Mouse (Mus musculus): ENCODE measurements around the gene Rassf6.

DNA sequence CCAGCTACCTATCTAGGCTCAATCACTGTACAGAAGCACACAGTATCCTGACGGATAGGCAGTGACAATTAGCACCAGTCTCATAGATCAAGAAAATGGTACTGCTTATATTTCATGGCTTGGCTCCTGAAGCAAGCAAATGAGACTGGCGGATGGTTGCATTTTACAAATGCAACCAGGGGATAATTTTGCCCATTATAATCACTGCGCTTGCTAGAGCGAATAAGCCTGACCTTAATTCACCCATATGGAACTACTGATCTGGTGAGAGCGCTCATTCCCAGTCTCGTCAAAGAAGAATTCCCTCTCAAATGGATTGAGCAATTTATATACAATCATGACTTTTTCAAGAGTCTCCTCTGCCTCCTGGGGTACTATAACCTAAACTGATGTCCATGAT lies 16.2 kb upstream of the Rassf6 start:
- TF ChIP-seq POLR2A (IDR thresholded peaks at IDR 0.05; ENCODE audit: extremely low read depth, insufficient read depth, low read length) = no peak
- TF ChIP-seq CTCF (IDR thresholded peaks at IDR 0.05; ENCODE audit: low read depth, low read length) = no peak
